Mouse (Mus musculus): Measurements from ENCODE around the gene Vldlr. TPM values are rescaled to one million over a fixed set of nuclear protein-coding genes. Genes with fewer than 3 reads are reported as not detected.

Gene Vldlr
- polyA plus RNA-seq, 1 experiment from 2014 or later: 25.9 TPM

Other genes with a start within 250 kb of the Vldlr start
- gene Kcnv2, start 106.1 kb downstream of the Vldlr start, polyA plus RNA-seq (2015; fragmentation: Nextera tagmentation; extraction: Ambion mirVana): 0.05 and 0.10 TPM in 2 replicates
- 41.2 and 42.2 TPM in 2 replicates for gene Pum3, start 213.3 kb downstream of the Vldlr start, polyA plus RNA-seq (2015; fragmentation: Nextera tagmentation; extraction: Ambion mirVana)